Mouse (Mus musculus): ENCODE measurements around the gene Alpi.

DNA sequence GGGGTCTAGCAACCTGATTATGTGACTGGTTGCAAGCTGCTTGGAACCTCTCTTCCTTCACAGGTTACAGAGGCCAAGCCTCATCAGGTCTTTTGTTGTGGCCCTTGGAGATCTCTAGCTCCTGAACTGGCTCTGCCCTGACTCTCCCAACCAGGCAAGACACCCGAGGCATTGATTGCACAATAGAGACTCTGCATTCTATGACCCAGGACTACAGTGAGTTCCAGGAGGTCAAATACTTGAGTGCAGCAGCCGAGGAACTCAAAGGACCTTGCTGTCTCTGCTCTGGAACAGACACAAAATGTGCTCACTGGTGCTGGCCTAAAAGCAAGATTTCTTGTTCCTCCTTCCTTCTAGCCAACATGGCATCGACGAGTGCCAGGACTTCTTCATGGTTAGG lies 15.2 kb downstream of the Alpi start:
- TF ChIP-seq CTCF (IDR thresholded peaks at IDR 0.05; ENCODE audit: low read depth, low read length) (no peak), POLR2A (IDR thresholded peaks at IDR 0.05; ENCODE audit: extremely low read depth, insufficient read depth, low read length) (no peak)
